Mouse (Mus musculus) E14TG2a.4 (cell line): ENCODE measurements at regions not wholly inside any gene's neighbourhood (a gene's known extent, or its start where the extent isn't known, plus 50 kb on each side); places are given as distances from the start of the nearest gene placed in this dataset.

ENCODE experiments used
- CTCF ChIP-seq: conservative IDR thresholded peaks from 2 replicates; pipeline ENCODE4 v1.5.1; 2014; ENCODE audit warnings: low read length
- NANOG ChIP-seq: IDR thresholded peaks from 2 replicates; pipeline ENCODE4 v1.6.1; 2014; ENCODE audit warnings: borderline replicate concordance, low read length, mixed read lengths
- POU5F1 ChIP-seq: IDR thresholded peaks from 2 replicates; pipeline ENCODE4 v1.6.1; 2014; ENCODE audit warnings: low read length, borderline replicate concordance

DNA sequence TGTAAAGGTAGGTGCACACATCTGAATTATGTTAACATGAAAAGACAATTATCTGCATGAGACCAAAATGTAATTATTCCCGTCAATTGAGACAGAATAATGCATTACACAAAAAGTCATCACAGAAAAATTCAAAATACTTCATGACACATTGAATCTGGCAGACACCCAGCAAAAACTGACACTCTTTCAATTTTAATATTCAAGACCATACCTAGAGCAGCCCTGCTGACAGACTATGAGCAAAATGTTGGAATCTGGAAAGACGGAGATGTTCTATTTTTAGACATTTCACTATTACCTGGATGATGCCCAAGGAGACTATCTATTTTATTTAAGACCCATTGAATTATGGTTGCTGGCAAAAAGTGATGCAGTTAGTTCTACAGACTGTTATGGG lies 1190.4 kb downstream of the Sorcs3 start:
- TF ChIP-seq NANOG (no peak), CTCF (no peak), POU5F1 (no peak)
